ENCODE assay signal across 8 mouse cellular contexts in genomic region chr17:56124377-56125275, GRCm38 (mm10). TPM values are rescaled to one million over a fixed set of nuclear protein-coding genes. Genes with fewer than 3 reads are reported as not detected.
DNase-seq lines count a peak whose midpoint lies in the region; ATAC-seq and TF ChIP-seq lines count a peak whose summit lies in the region.

No protein-coding gene starts in this region.

- H3K4me2 ChIP-seq in hindbrain, embryonic 13.5 days: peak overlapping the region; percentile 40
- H3K4me2 ChIP-seq in liver, embryonic 11.5 days: peak overlapping the region; percentile 65
- H3K4me2 ChIP-seq in neural tube, embryonic 13.5 days: peak overlapping the region; percentile 46

- H3K27me3 ChIP-seq in hindbrain, embryonic 13.5 days: peaks cover 83% of the 10 kb centered on the region
- peaks cover 56% of the 10 kb centered on the region for H3K27me3 ChIP-seq in liver, embryonic 11.5 days (replicated peaks; ENCODE audit: control insufficient read depth, insufficient read depth, low read length)
- peaks cover 76% of the 10 kb centered on the region for H3K27me3 ChIP-seq in neural tube, embryonic 13.5 days

- TF ChIP-seq POLR2A in embryonic fibroblast, embryonic 13.5 days (IDR thresholded peaks at IDR 0.05; ENCODE audit: low read depth, low read length): no peak

- 9% methylated on average over 59 of the region's 59 CpGs for WGBS in hindbrain, embryonic 13.5 days
- 22% methylated on average over 59 of the region's 59 CpGs for WGBS in liver, embryonic 11.5 days
- 8% methylated on average over 58 of the region's 59 CpGs for WGBS in neural tube, embryonic 13.5 days

- no peak overlapping the region for H3K4me3 ChIP-seq in embryonic fibroblast, embryonic 13.5 days (ENCODE audit: insufficient read depth, low read length)
- peak overlapping the region; percentile 21 for H3K4me3 ChIP-seq in hindbrain, embryonic 13.5 days
- peak overlapping the region; percentile 42 for H3K4me3 ChIP-seq in liver, embryonic 11.5 days (ENCODE audit: low read depth, low read length)
- H3K4me3 ChIP-seq in neural tube, embryonic 13.5 days: peak overlapping the region; percentile 23

- no peak overlapping the region for H3K27ac ChIP-seq in embryonic fibroblast, embryonic 13.5 days (ENCODE audit: insufficient read depth, low read length)
- H3K27ac ChIP-seq in hindbrain, embryonic 13.5 days: no peak overlapping the region
- no peak overlapping the region for H3K27ac ChIP-seq in liver, embryonic 11.5 days (ENCODE audit: low read depth, low read length)
- no peak overlapping the region for H3K27ac ChIP-seq in neural tube, embryonic 13.5 days (replicated peaks)

- intact Hi-C loops in left cerebral cortex, postnatal 14 days (cut with DNase I): no loop called here

- no peak for ATAC-seq in hindbrain, embryonic 13.5 days (ENCODE audit: low FRiP score)
- ATAC-seq in liver, embryonic 11.5 days (replicated peaks; ENCODE audit: low FRiP score): no peak
- no peak for ATAC-seq in neural tube, embryonic 13.5 days (ENCODE audit: low read depth)
- no peak; the same call in 1 of the 2 replicates for ATAC-seq in megakaryocyte-erythroid progenitor cell, adult 5-6 weeks (replicated peaks; ENCODE audit: low FRiP score, low TSS enrichment, poor library complexity, severe bottlenecking)

- no peak overlapping the region; the same call in 1 of the 2 replicates for H3K9ac ChIP-seq in hindbrain, embryonic 13.5 days
- H3K9ac ChIP-seq in liver, embryonic 11.5 days (ENCODE audit: low read depth, low read length): 0 out of 2 replicates have a peak overlapping the region, but pooled peaks have one; percentile 17
- H3K9ac ChIP-seq in neural tube, embryonic 13.5 days: peak overlapping the region; percentile 41

- peak; percentile 86 for TF ChIP-seq CTCF in embryonic fibroblast, embryonic 13.5 days (IDR thresholded peaks at IDR 0.05; ENCODE audit: borderline replicate concordance, insufficient read depth, low read length)

- H3K4me1 ChIP-seq in embryonic fibroblast, embryonic 13.5 days (ENCODE audit: control insufficient read depth, insufficient read depth, low read length): no peaks in the 10 kb centered on the region
- H3K4me1 ChIP-seq in hindbrain, embryonic 13.5 days (replicated peaks): peaks cover 18% of the 10 kb centered on the region; the same call in 1 of the 2 replicates
- peaks cover 4% of the 10 kb centered on the region; the same call in 1 of the 2 replicates for H3K4me1 ChIP-seq in liver, embryonic 11.5 days (replicated peaks; ENCODE audit: control insufficient read depth, insufficient read depth, low read length)
- peaks cover 18% of the 10 kb centered on the region for H3K4me1 ChIP-seq in neural tube, embryonic 13.5 days (replicated peaks)

- DNase-seq in left cerebral cortex, postnatal 14 days (ENCODE audit: low spot score in 2 of 2): peak; percentile 62
- no peak for DNase-seq in left cerebral cortex, adult 11 months (ENCODE audit: low spot score)
- DNase-seq in ZHBTc4 (ENCODE audit: low read depth, low spot score): peak; percentile 87
- DNase-seq in liver, embryonic 11.5 days (ENCODE audit: low spot score): no peak

- H3K36me3 ChIP-seq in hindbrain, embryonic 13.5 days: peaks cover 71% of the 10 kb centered on the region
- no peaks in the 10 kb centered on the region for H3K36me3 ChIP-seq in liver, embryonic 11.5 days (ENCODE audit: control insufficient read depth, insufficient read depth, low read length)
- H3K36me3 ChIP-seq in neural tube, embryonic 13.5 days: peaks cover 66% of the 10 kb centered on the region

- peaks cover 13% of the 10 kb centered on the region for H3K9me3 ChIP-seq in hindbrain, embryonic 13.5 days
- peaks cover 7% of the 10 kb centered on the region for H3K9me3 ChIP-seq in liver, embryonic 11.5 days (ENCODE audit: control insufficient read depth, low read length)
- H3K9me3 ChIP-seq in neural tube, embryonic 13.5 days: peaks cover 15% of the 10 kb centered on the region

RNA-seq across cellular contexts. Expression of gene Lrg1, which starts 2.8 kb away (rescaled TPM):
- 1 to 10 TPM; 1.2 to 2.8 TPM for total RNA-seq in left cerebral cortex, postnatal 14 days (2021)
- polyA plus RNA-seq in embryonic fibroblast, embryonic 13.5 days (2011; ENCODE audit: insufficient read length, low read depth, missing spikeins): not detected in 2 replicates
- not detected in 2 replicates for polyA plus RNA-seq in hindbrain, embryonic 13.5 days (2015; fragmentation: Nextera tagmentation; extraction: Ambion mirVana)
- 0.23 and 0.34 TPM in 2 replicates for polyA plus RNA-seq in liver, embryonic 11.5 days (2014; fragmentation: Nextera tagmentation; extraction: Ambion mirVana)
- 0.22 TPM in 1 of 2 replicates, not detected in the other for polyA plus RNA-seq in neural tube, embryonic 13.5 days (2015; fragmentation: Nextera tagmentation; extraction: Ambion mirVana)
- total RNA-seq in megakaryocyte-erythroid progenitor cell, adult 5-6 weeks (2014; fragmentation: Nextera tagmentation): 1.8 TPM in 1 of 2 replicates, not detected in the other
- total RNA-seq in megakaryocyte-erythroid progenitor cell, adult 5-6 weeks (2017): 2.1 TPM in 1 of 2 replicates, not detected in the other

RNA-seq across cellular contexts. Expression of gene Plin5, which starts 7.2 kb away (rescaled TPM):
- total RNA-seq in left cerebral cortex, postnatal 14 days (2021): 1 to 10 TPM in 1 of 2 experiments, under 1 TPM in 1; 0.46 to 1.1 TPM
- polyA plus RNA-seq in embryonic fibroblast, embryonic 13.5 days (2011; ENCODE audit: insufficient read length, low read depth, missing spikeins): not detected in 2 replicates
- 0.83 and 1.0 TPM in 2 replicates for polyA plus RNA-seq in hindbrain, embryonic 13.5 days (2015; fragmentation: Nextera tagmentation; extraction: Ambion mirVana)
- polyA plus RNA-seq in liver, embryonic 11.5 days (2014; fragmentation: Nextera tagmentation; extraction: Ambion mirVana): 0.43 and 0.68 TPM in 2 replicates
- polyA plus RNA-seq in neural tube, embryonic 13.5 days (2015; fragmentation: Nextera tagmentation; extraction: Ambion mirVana): 0.83 and 0.93 TPM in 2 replicates
- not detected in 2 replicates for total RNA-seq in megakaryocyte-erythroid progenitor cell, adult 5-6 weeks (2014; fragmentation: Nextera tagmentation)
- 0.23 TPM in 1 of 2 replicates, not detected in the other for total RNA-seq in megakaryocyte-erythroid progenitor cell, adult 5-6 weeks (2017)

RNA-seq across cellular contexts. Expression of gene Plin4, which starts 15.0 kb away (rescaled TPM):
- total RNA-seq in left cerebral cortex, postnatal 14 days (2021): 1 to 10 TPM in 1 of 2 experiments, under 1 TPM in 1; 0.36 to 1.1 TPM
- polyA plus RNA-seq in embryonic fibroblast, embryonic 13.5 days (2011; ENCODE audit: insufficient read length, low read depth, missing spikeins): 0.14 and 0.70 TPM in 2 replicates
- 0.10 TPM in 2 replicates for polyA plus RNA-seq in hindbrain, embryonic 13.5 days (2015; fragmentation: Nextera tagmentation; extraction: Ambion mirVana)
- polyA plus RNA-seq in liver, embryonic 11.5 days (2014; fragmentation: Nextera tagmentation; extraction: Ambion mirVana): 0.14 TPM in 1 of 2 replicates, not detected in the other
- polyA plus RNA-seq in neural tube, embryonic 13.5 days (2015; fragmentation: Nextera tagmentation; extraction: Ambion mirVana): 0.03 and 0.11 TPM in 2 replicates
- not detected in 2 replicates for total RNA-seq in megakaryocyte-erythroid progenitor cell, adult 5-6 weeks (2014; fragmentation: Nextera tagmentation)
- total RNA-seq in megakaryocyte-erythroid progenitor cell, adult 5-6 weeks (2017): not detected in 2 replicates

RNA-seq across cellular contexts. Expression of gene Sema6b, which starts 15.5 kb away (rescaled TPM):
- total RNA-seq in left cerebral cortex, postnatal 14 days (2021): 100 to 1,000 TPM; 135 to 144 TPM
- polyA plus RNA-seq in embryonic fibroblast, embryonic 13.5 days (2011; ENCODE audit: insufficient read length, low read depth, missing spikeins): 0.21 and 0.52 TPM in 2 replicates
- polyA plus RNA-seq in hindbrain, embryonic 13.5 days (2015; fragmentation: Nextera tagmentation; extraction: Ambion mirVana): 10.5 and 11.7 TPM in 2 replicates
- polyA plus RNA-seq in liver, embryonic 11.5 days (2014; fragmentation: Nextera tagmentation; extraction: Ambion mirVana): 1.4 and 1.5 TPM in 2 replicates
- polyA plus RNA-seq in neural tube, embryonic 13.5 days (2015; fragmentation: Nextera tagmentation; extraction: Ambion mirVana): 10.9 and 11.1 TPM in 2 replicates
- total RNA-seq in megakaryocyte-erythroid progenitor cell, adult 5-6 weeks (2014; fragmentation: Nextera tagmentation): 0.24 TPM in 1 of 2 replicates, not detected in the other
- total RNA-seq in megakaryocyte-erythroid progenitor cell, adult 5-6 weeks (2017): 0.42 TPM in 1 of 2 replicates, not detected in the other

RNA-seq across cellular contexts. Expression of gene Tnfaip8l1, which starts 37.7 kb away (rescaled TPM):
- total RNA-seq in left cerebral cortex, postnatal 14 days (2021): 1 to 10 TPM; 8.3 to 9.8 TPM
- 0.72 and 2.1 TPM in 2 replicates for polyA plus RNA-seq in embryonic fibroblast, embryonic 13.5 days (2011; ENCODE audit: insufficient read length, low read depth, missing spikeins)
- polyA plus RNA-seq in hindbrain, embryonic 13.5 days (2015; fragmentation: Nextera tagmentation; extraction: Ambion mirVana): 7.9 and 9.2 TPM in 2 replicates
- 6.8 and 7.5 TPM in 2 replicates for polyA plus RNA-seq in liver, embryonic 11.5 days (2014; fragmentation: Nextera tagmentation; extraction: Ambion mirVana)
- polyA plus RNA-seq in neural tube, embryonic 13.5 days (2015; fragmentation: Nextera tagmentation; extraction: Ambion mirVana): 8.5 and 9.1 TPM in 2 replicates
- total RNA-seq in megakaryocyte-erythroid progenitor cell, adult 5-6 weeks (2014; fragmentation: Nextera tagmentation): 0.76 and 1.6 TPM in 2 replicates
- total RNA-seq in megakaryocyte-erythroid progenitor cell, adult 5-6 weeks (2017): not detected in 2 replicates

Comparison
In these comparisons a context has a peak if more than half of its experiments do, and no peak if none do; other contexts are left out.
1. DNase-seq: peak in left cerebral cortex, postnatal 14 days (2 of 2) and ZHBTc4 (single experiment); none in left cerebral cortex, adult 11 months (single experiment) and liver, embryonic 11.5 days (single experiment).
2. Peak in every context shown above with its lines, with median percentiles within 50 percentile points of each other: H3K4me2 ChIP-seq.